Mouse (Mus musculus): ENCODE results near the gene Kbtbd13. TPM values are rescaled to one million over a fixed set of nuclear protein-coding genes. Genes with fewer than 3 reads are reported as not detected.

The Kbtbd13 gene
- polyA plus RNA-seq, 1 experiment, result not detected

- TF ChIP-seq CTCF (IDR thresholded peaks at IDR 0.05; ENCODE audit: control insufficient read depth, insufficient read depth, low read length), result no peak
- TF ChIP-seq POLR2A (IDR thresholded peaks at IDR 0.05; ENCODE audit: borderline replicate concordance, control insufficient read depth, low read depth, low read length), result no peak
- H3K4me1 ChIP-seq (ENCODE audit: control insufficient read depth, insufficient read depth, low read length), result no peaks in the 10 kb centered on the region
- no peak overlapping the region for H3K27ac ChIP-seq (ENCODE audit: control insufficient read depth, insufficient read depth, low read depth, low read length, poor library complexity)
- no peak overlapping the region for H3K4me3 ChIP-seq (replicated peaks; ENCODE audit: control insufficient read depth, low read depth, low read length)
- 75% methylated on average over 9 of the region's 9 CpGs for WGBS
Observed at GRCm38 (mm10) chr9:65375163-65375934, 16.1 kb downstream of the Kbtbd13 start.

GRCm38 (mm10) chr9:65374468-65375162 lies 16.8 kb downstream of the Kbtbd13 start:
- TF ChIP-seq CTCF (IDR thresholded peaks at IDR 0.05; ENCODE audit: control insufficient read depth, insufficient read depth, low read length), result no peak
- TF ChIP-seq POLR2A (IDR thresholded peaks at IDR 0.05; ENCODE audit: borderline replicate concordance, control insufficient read depth, low read depth, low read length), result no peak
- H3K27ac ChIP-seq (ENCODE audit: control insufficient read depth, insufficient read depth, low read depth, low read length, poor library complexity), result no peak overlapping the region
- 83% methylated on average over 5 of the region's 5 CpGs for WGBS
- H3K4me3 ChIP-seq (replicated peaks; ENCODE audit: control insufficient read depth, low read depth, low read length), result no peak overlapping the region
- no peaks in the 10 kb centered on the region for H3K4me1 ChIP-seq (ENCODE audit: control insufficient read depth, insufficient read depth, low read length)

GRCm38 (mm10) chr9:65372449-65372848 lies 19.0 kb downstream of the Kbtbd13 start:
- no peak overlapping the region for H3K27ac ChIP-seq (ENCODE audit: control insufficient read depth, insufficient read depth, low read depth, low read length, poor library complexity)
- TF ChIP-seq POLR2A (IDR thresholded peaks at IDR 0.05; ENCODE audit: borderline replicate concordance, control insufficient read depth, low read depth, low read length), result no peak
- TF ChIP-seq CTCF (IDR thresholded peaks at IDR 0.05; ENCODE audit: control insufficient read depth, insufficient read depth, low read length), result no peak
- WGBS, result 53% methylated on average over 4 of the region's 4 CpGs
- H3K4me3 ChIP-seq (replicated peaks; ENCODE audit: control insufficient read depth, low read depth, low read length), result no peak overlapping the region
- no peaks in the 10 kb centered on the region for H3K4me1 ChIP-seq (ENCODE audit: control insufficient read depth, insufficient read depth, low read length)

- Histone ChIP-seq H3K4me3 (replicated peaks; ENCODE audit: control insufficient read depth, low read depth, low read length) (no peak overlapping the region), H3K27ac (ENCODE audit: control insufficient read depth, insufficient read depth, low read depth, low read length, poor library complexity) (no peak overlapping the region), H3K4me1 (ENCODE audit: control insufficient read depth, insufficient read depth, low read length) (no peaks in the 10 kb centered on the region)
- WGBS, result 88% methylated on average over 24 of the region's 24 CpGs
- TF ChIP-seq POLR2A (IDR thresholded peaks at IDR 0.05; ENCODE audit: borderline replicate concordance, control insufficient read depth, low read depth, low read length), result no peak
- TF ChIP-seq CTCF (IDR thresholded peaks at IDR 0.05; ENCODE audit: control insufficient read depth, insufficient read depth, low read length), result no peak
Observed at GRCm38 (mm10) chr9:65371756-65372155, 19.7 kb downstream of the Kbtbd13 start.

GRCm38 (mm10) chr9:65365721-65366120 lies 25.7 kb downstream of the Kbtbd13 start:
- no peaks in the 10 kb centered on the region for H3K4me1 ChIP-seq (ENCODE audit: control insufficient read depth, insufficient read depth, low read length)
- H3K4me3 ChIP-seq (replicated peaks; ENCODE audit: control insufficient read depth, low read depth, low read length), result no peak overlapping the region
- 85% methylated on average over 7 of the region's 7 CpGs for WGBS
- TF ChIP-seq CTCF (IDR thresholded peaks at IDR 0.05; ENCODE audit: control insufficient read depth, insufficient read depth, low read length), result no peak
- no peak for TF ChIP-seq POLR2A (IDR thresholded peaks at IDR 0.05; ENCODE audit: borderline replicate concordance, control insufficient read depth, low read depth, low read length)
- H3K27ac ChIP-seq (ENCODE audit: control insufficient read depth, insufficient read depth, low read depth, low read length, poor library complexity), result no peak overlapping the region

GRCm38 (mm10) chr9:65363684-65364083 lies 27.8 kb downstream of the Kbtbd13 start:
- WGBS, result 89% methylated on average over 9 of the region's 9 CpGs
- Histone ChIP-seq H3K4me1 (ENCODE audit: control insufficient read depth, insufficient read depth, low read length) (no peaks in the 10 kb centered on the region; the same call in 1 of the 2 replicates), H3K27ac (ENCODE audit: control insufficient read depth, insufficient read depth, low read depth, low read length, poor library complexity) (no peak overlapping the region), H3K4me3 (replicated peaks; ENCODE audit: control insufficient read depth, low read depth, low read length) (no peak overlapping the region)
- no peak for TF ChIP-seq CTCF (IDR thresholded peaks at IDR 0.05; ENCODE audit: control insufficient read depth, insufficient read depth, low read length)
- TF ChIP-seq POLR2A (IDR thresholded peaks at IDR 0.05; ENCODE audit: borderline replicate concordance, control insufficient read depth, low read depth, low read length), result no peak

- no peak for TF ChIP-seq CTCF (IDR thresholded peaks at IDR 0.05; ENCODE audit: control insufficient read depth, insufficient read depth, low read length)
- no peak for TF ChIP-seq POLR2A (IDR thresholded peaks at IDR 0.05; ENCODE audit: borderline replicate concordance, control insufficient read depth, low read depth, low read length)
- no peak within 1 kb of the TSS for H3K4me3 ChIP-seq (replicated peaks; ENCODE audit: control insufficient read depth, low read depth, low read length)
- H3K27ac ChIP-seq (ENCODE audit: control insufficient read depth, insufficient read depth, low read depth, low read length, poor library complexity), result no peak within 1 kb of the TSS
- H3K4me1 ChIP-seq (ENCODE audit: control insufficient read depth, insufficient read depth, low read length), result no peaks in the 10 kb centered on the region; the same call in 1 of the 2 replicates
- WGBS, result 89% methylated on average over 16 of the region's 16 CpGs
Observed at GRCm38 (mm10) chr9:65360641-65361448, 30.6 kb downstream of the Kbtbd13 start, which contains the start of gene Ubap1l. TSS of gene Ubap1l (plus strand) at chr9:65361041.
